Mouse (Mus musculus): ENCODE results near the gene Spata2l. TPM values are rescaled to one million over a fixed set of nuclear protein-coding genes. Genes with fewer than 3 reads are reported as not detected.

Spata2l gene
- polyA plus RNA-seq, 1 experiment = 14.9 TPM

- TF ChIP-seq CTCF (conservative IDR thresholded peaks at IDR 0.05; ENCODE audit: insufficient read depth, insufficient read length, low read depth, low read length) (no peak), POLR2A (IDR thresholded peaks at IDR 0.05; ENCODE audit: low read depth, low read length) (no peak)
- Histone ChIP-seq H3K4me1 (ENCODE audit: control insufficient read depth, insufficient read depth, low read length) (peaks cover 5% of the 10 kb centered on the region; the same call in 1 of the 2 replicates), H3K27me3 (replicated peaks; ENCODE audit: control insufficient read depth, insufficient read depth, low read length) (no peaks in the 10 kb centered on the region), H3K4me3 (ENCODE audit: insufficient read depth, low read depth, low read length) (no peak overlapping the region), H3K36me3 (ENCODE audit: control insufficient read depth, insufficient read depth, low read length) (no peaks in the 10 kb centered on the region), H3K27ac (ENCODE audit: insufficient read depth, low read depth, low read length) (no peak overlapping the region)
- no peak for DNase-seq
- 87% methylated on average over 12 of the region's 12 CpGs for WGBS
Measured at GRCm38 (mm10) chr8:123245543-123245942, 9.5 kb upstream of the Spata2l start.

- no peaks in the 10 kb centered on the region for H3K36me3 ChIP-seq (ENCODE audit: control insufficient read depth, insufficient read depth, low read length)
- WGBS = 71% methylated on average over 4 of the region's 4 CpGs
- TF ChIP-seq CTCF (conservative IDR thresholded peaks at IDR 0.05; ENCODE audit: insufficient read depth, insufficient read length, low read depth, low read length) (no peak), POLR2A (IDR thresholded peaks at IDR 0.05; ENCODE audit: low read depth, low read length) (no peak)
- peak overlapping the region; percentile 51; the same call in 1 of the 2 replicates for H3K27ac ChIP-seq (ENCODE audit: insufficient read depth, low read depth, low read length)
- no peak overlapping the region for H3K4me3 ChIP-seq (ENCODE audit: insufficient read depth, low read depth, low read length)
- H3K27me3 ChIP-seq (replicated peaks; ENCODE audit: control insufficient read depth, insufficient read depth, low read length) = no peaks in the 10 kb centered on the region
- H3K4me1 ChIP-seq (ENCODE audit: control insufficient read depth, insufficient read depth, low read length) = peaks cover 5% of the 10 kb centered on the region; the same call in 1 of the 2 replicates
- peak; percentile 87 for DNase-seq
Measured at GRCm38 (mm10) chr8:123244382-123244781, 8.3 kb upstream of the Spata2l start.

DNA sequence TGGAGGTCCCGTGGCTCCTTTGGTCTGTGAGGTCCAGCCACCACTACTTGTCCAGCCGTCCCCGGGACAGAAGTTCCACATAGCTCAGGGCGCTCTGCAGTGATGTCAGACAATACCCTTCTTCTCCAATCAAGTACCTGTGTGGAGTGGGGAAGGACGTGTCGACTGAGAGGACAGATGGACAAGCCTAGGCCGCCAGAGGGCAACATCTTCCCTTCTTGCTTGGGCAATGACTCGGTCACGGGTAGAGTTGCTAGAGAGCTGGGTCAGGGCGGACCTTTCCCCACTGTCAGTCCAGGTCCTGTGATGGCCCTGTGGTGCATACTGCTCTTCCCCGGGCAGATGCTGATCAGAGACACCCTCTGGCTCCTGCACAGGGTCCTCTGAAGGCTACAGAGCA is 7.0 kb upstream of the Spata2l start:
- peak; percentile 22 for DNase-seq
- TF ChIP-seq POLR2A (IDR thresholded peaks at IDR 0.05; ENCODE audit: low read depth, low read length) = no peak
- peak; percentile 69 for TF ChIP-seq CTCF (conservative IDR thresholded peaks at IDR 0.05; ENCODE audit: insufficient read depth, insufficient read length, low read depth, low read length)
- WGBS = 73% methylated on average over 11 of the region's 11 CpGs
- H3K36me3 ChIP-seq (ENCODE audit: control insufficient read depth, insufficient read depth, low read length) = no peaks in the 10 kb centered on the region
- no peaks in the 10 kb centered on the region for H3K27me3 ChIP-seq (replicated peaks; ENCODE audit: control insufficient read depth, insufficient read depth, low read length)
- H3K4me3 ChIP-seq (ENCODE audit: insufficient read depth, low read depth, low read length) = no peak overlapping the region
- no peak overlapping the region for H3K27ac ChIP-seq (ENCODE audit: insufficient read depth, low read depth, low read length)
- peaks cover 5% of the 10 kb centered on the region; the same call in 1 of the 2 replicates for H3K4me1 ChIP-seq (ENCODE audit: control insufficient read depth, insufficient read depth, low read length)

GRCm38 (mm10) chr8:123242107-123242923 is 6.3 kb upstream of the Spata2l start:
- no peaks in the 10 kb centered on the region for H3K27me3 ChIP-seq (replicated peaks; ENCODE audit: control insufficient read depth, insufficient read depth, low read length)
- TF ChIP-seq POLR2A (IDR thresholded peaks at IDR 0.05; ENCODE audit: low read depth, low read length) (no peak), CTCF (conservative IDR thresholded peaks at IDR 0.05; ENCODE audit: insufficient read depth, insufficient read length, low read depth, low read length) (no peak)
- 80% methylated on average over 7 of the region's 7 CpGs for WGBS
- H3K27ac ChIP-seq (ENCODE audit: insufficient read depth, low read depth, low read length) = no peak overlapping the region
- H3K4me3 ChIP-seq (ENCODE audit: insufficient read depth, low read depth, low read length) = no peak overlapping the region
- no peaks in the 10 kb centered on the region for H3K36me3 ChIP-seq (ENCODE audit: control insufficient read depth, insufficient read depth, low read length)
- no peak for DNase-seq
- peaks cover 5% of the 10 kb centered on the region; the same call in 1 of the 2 replicates for H3K4me1 ChIP-seq (ENCODE audit: control insufficient read depth, insufficient read depth, low read length)

GRCm38 (mm10) chr8:123239398-123239797 is 3.4 kb upstream of the Spata2l start:
- H3K27me3 ChIP-seq (replicated peaks; ENCODE audit: control insufficient read depth, insufficient read depth, low read length) = no peaks in the 10 kb centered on the region
- peaks cover 9% of the 10 kb centered on the region for H3K4me1 ChIP-seq (ENCODE audit: control insufficient read depth, insufficient read depth, low read length)
- H3K27ac ChIP-seq (ENCODE audit: insufficient read depth, low read depth, low read length) = no peak overlapping the region
- no peaks in the 10 kb centered on the region for H3K36me3 ChIP-seq (ENCODE audit: control insufficient read depth, insufficient read depth, low read length)
- no peak overlapping the region for H3K4me3 ChIP-seq (ENCODE audit: insufficient read depth, low read depth, low read length)
- TF ChIP-seq CTCF (conservative IDR thresholded peaks at IDR 0.05; ENCODE audit: insufficient read depth, insufficient read length, low read depth, low read length) (no peak), POLR2A (IDR thresholded peaks at IDR 0.05; ENCODE audit: low read depth, low read length) (no peak)
- 89% methylated on average over 10 of the region's 10 CpGs for WGBS
- DNase-seq = no peak

DNA sequence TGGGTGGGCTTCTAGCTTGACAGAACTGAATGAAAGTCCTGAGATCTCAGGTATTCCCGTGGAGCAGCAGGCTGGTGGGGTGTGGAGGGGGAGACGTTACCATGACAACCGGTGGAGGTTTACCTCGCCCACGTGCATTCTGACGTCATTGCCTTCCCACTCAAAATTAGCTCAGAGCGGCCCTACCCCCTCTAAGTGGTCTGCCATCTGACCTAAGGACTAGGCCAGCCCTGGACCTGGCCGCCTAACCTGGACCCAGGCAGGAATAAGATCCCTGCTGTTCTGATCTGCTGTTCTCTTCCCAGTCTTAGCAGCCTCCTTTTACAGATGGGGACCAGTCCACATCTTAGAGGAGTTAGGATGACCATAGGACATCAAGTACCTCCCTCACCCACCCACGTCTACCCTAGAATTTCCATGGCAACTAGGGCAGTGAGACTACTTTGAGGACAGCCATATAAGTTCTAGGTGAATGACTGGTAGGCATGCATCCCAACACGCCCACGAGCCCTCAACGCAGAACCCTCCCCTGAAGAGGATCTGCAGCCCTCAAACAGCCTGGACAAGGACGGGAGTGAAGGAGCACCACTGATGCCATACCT is 1.0 kb downstream of the Spata2l start:
- no peaks in the 10 kb centered on the region for H3K27me3 ChIP-seq (replicated peaks; ENCODE audit: control insufficient read depth, insufficient read depth, low read length)
- no peaks in the 10 kb centered on the region for H3K36me3 ChIP-seq (ENCODE audit: control insufficient read depth, insufficient read depth, low read length)
- peak overlapping the region; percentile 84 for H3K4me3 ChIP-seq (ENCODE audit: insufficient read depth, low read depth, low read length)
- WGBS = 23% methylated on average over 13 of the region's 13 CpGs
- no peak for DNase-seq
- no peak overlapping the region for H3K27ac ChIP-seq (ENCODE audit: insufficient read depth, low read depth, low read length)
- H3K4me1 ChIP-seq (ENCODE audit: control insufficient read depth, insufficient read depth, low read length) = peaks cover 4% of the 10 kb centered on the region
- TF ChIP-seq CTCF (conservative IDR thresholded peaks at IDR 0.05; ENCODE audit: insufficient read depth, insufficient read length, low read depth, low read length) = no peak
- no peak for TF ChIP-seq POLR2A (IDR thresholded peaks at IDR 0.05; ENCODE audit: low read depth, low read length)

GRCm38 (mm10) chr8:123233760-123234159 is 2.3 kb downstream of the Spata2l start:
- 82% methylated on average over 11 of the region's 11 CpGs for WGBS
- no peak overlapping the region for H3K4me3 ChIP-seq (ENCODE audit: insufficient read depth, low read depth, low read length)
- H3K27me3 ChIP-seq (replicated peaks; ENCODE audit: control insufficient read depth, insufficient read depth, low read length) = no peaks in the 10 kb centered on the region
- H3K4me1 ChIP-seq (ENCODE audit: control insufficient read depth, insufficient read depth, low read length) = peaks cover 4% of the 10 kb centered on the region
- no peaks in the 10 kb centered on the region for H3K36me3 ChIP-seq (ENCODE audit: control insufficient read depth, insufficient read depth, low read length)
- no peak for TF ChIP-seq POLR2A (IDR thresholded peaks at IDR 0.05; ENCODE audit: low read depth, low read length)
- TF ChIP-seq CTCF (conservative IDR thresholded peaks at IDR 0.05; ENCODE audit: insufficient read depth, insufficient read length, low read depth, low read length) = no peak
- H3K27ac ChIP-seq (ENCODE audit: insufficient read depth, low read depth, low read length) = no peak overlapping the region
- no peak for DNase-seq
